Mouse (Mus musculus) right cerebral cortex, postnatal 10 days (tissue): ENCODE measurements around the gene Zfp606.

Experiments
- DNase-seq, 2 experiments: peaks; one replicate each; pipeline ENCODE4 v3.0.0; 2021; ENCODE audit warnings: low spot score in 2 of 2

The Zfp606 gene

GRCm38 (mm10) chr7:12478158-12479008 is at the start of gene Zfp606:
Gene Zfp606, plus strand, starts transcription at chr7:12478293.
- DNase-seq = peak; percentile 94

DNA sequence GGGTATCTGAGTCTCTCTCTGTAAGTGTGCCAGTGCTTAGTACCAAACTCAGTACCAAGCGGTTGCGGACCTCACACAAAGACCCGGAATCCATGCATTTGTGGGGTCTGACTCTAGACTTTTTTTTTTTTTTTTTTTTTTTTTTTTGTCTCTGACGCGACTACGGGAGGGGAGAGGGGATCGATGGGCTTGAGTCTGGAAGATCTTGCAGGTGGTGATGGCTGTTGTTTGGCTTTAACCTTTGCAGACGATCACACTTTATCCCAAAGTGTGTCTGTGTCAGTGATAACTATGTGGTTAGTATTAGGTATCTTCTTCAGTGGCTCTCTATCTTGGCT is 885 bp downstream of the Zfp606 start:
- DNase-seq = no peak

DNA sequence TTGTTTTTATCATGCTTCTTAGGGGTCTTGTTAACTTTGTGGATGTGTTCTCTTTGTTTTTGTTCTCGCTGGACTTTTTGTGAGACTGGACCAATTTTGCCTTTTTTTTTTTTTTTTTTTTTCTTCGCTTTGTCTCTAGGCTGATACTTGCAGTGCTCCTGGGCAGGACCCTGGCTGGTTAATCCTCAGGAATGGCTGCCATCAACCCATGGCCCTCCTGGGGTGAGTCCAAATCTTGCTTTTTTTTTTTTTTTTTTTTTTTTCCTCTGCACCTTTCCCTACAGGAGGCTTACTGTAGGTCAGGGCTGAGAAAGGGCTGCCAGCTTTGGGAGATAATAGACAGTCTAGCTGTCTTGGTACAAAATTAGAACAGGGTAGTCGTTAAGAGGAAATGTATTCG is 1.4 kb downstream of the Zfp606 start:
- no peak for DNase-seq

DNA sequence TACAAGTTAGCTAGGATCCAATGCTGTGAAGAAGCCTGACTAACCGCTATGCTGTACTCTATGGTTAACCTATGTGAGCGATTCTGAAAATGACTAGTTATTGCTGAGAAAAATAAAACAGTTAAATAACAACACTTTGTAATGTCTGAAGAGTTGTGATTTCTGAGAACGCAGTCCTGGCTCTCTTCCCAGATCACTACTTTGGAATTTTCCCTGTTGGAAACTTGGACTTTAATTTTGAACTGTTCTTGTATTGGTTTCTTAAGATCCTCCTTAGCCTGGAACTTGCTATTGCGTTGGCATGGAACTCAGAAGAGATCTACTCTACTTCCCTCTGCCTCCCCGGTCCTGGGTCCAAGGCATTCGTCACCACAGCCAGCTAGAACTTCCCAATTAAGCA is 5.7 kb downstream of the Zfp606 start:
- no peak for DNase-seq

DNA sequence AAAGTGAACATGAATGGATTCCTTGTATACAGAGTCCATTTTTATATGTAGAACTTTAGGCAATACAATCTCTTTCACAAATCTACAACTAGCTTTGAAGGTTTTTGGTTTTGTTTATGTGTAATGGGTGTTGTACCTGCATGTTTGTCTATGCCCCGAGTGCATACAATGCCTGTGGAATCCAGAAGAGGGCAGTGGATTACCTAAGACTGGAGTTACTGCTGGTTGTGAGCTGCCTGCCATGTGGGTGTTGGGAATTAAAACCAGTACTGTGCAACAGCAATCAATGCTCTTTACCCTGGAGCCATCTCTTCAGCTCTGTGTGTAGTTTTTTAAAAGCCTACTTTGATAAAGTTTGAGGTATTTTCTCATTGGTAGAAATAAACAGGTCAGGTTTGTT is 7.9 kb downstream of the Zfp606 start:
- DNase-seq = no peak

- no peak for DNase-seq
Observed at GRCm38 (mm10) chr7:12486691-12487090, 8.6 kb downstream of the Zfp606 start.

DNA sequence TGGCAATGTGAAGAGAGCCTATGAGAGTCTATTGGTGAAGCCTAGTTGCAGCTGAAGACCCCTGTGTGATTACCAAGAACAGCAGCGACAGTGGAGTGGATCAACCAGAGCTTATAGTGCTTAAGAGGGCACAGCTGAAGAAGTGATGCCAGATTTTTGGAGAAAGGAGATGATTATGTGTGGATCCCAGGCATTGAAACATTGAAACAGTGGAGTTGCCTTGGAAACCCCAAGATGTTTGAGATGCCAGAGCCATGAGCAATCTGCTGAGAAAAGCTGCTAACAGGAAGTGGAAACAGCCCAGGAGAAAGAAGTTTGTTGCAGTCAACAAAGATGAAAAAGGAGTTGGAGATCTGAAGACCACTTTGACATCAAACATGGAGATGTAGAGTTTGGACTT is 32.8 kb downstream of the Zfp606 start:
- DNase-seq = no peak

DNA sequence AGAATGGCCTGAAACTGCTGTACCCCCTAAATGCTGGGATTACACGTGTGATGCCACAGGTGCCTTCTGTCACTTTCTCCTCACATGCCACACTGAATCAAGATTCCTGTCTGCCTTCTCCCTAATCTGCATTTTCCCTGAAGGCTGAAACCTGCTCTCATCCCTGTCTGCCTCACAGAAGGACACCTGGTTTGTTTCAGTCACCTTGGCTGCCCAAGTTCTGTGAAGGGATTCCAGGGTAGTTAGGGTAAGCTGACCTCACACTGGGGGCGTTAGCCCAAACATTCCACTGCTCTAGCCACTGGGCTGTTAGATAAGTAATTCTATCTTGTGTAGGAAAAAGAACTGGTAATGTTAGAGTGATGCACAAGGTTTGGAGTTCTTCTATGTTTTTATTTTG is 34.1 kb downstream of the Zfp606 start, which contains the start of gene 2900092C05Rik:
2900092C05Rik (plus strand) TSS at position 301 of the 400 bp plus-strand sequence.
- no peak for DNase-seq
